Mouse (Mus musculus) C2C12 (cell line): ENCODE measurements at regions not wholly inside any gene's neighbourhood (a gene's known extent, or its start where the extent isn't known, plus 50 kb on each side); places are given as distances from the start of the nearest gene placed in this dataset.

Source experiments
- H3K27me3 ChIP-seq: one replicate; pipeline ENCODE4 v1.6.1; 2011; ENCODE audit not compliant: control insufficient read depth, insufficient read depth, insufficient read length
- H3K36me3 ChIP-seq: one replicate; pipeline ENCODE4 v1.6.1; 2011; ENCODE audit not compliant: control insufficient read depth, insufficient read depth
- H3K4me3 ChIP-seq: one replicate; pipeline ENCODE4 v1.5.1; 2011; ENCODE audit warnings: mild to moderate bottlenecking, control low read depth; ENCODE audit not compliant: poor library complexity, insufficient read depth, severe bottlenecking
- H3K79me2 ChIP-seq: one replicate; pipeline ENCODE4 v1.6.1; 2011; ENCODE audit not compliant: control insufficient read depth, insufficient read depth
- H3K79me3 ChIP-seq: one replicate; pipeline ENCODE4 v1.6.1; 2011; ENCODE audit warnings: low read depth, control low read depth
- H3ac ChIP-seq: one replicate; pipeline ENCODE3; 2011; ENCODE audit warnings: low read depth; ENCODE audit not compliant: control insufficient read depth, insufficient read length
- CEBPB ChIP-seq: IDR thresholded peaks from one replicate; pipeline ENCODE4 v1.6.1; 2011; ENCODE audit warnings: low read depth, mild to moderate bottlenecking, control low read depth, moderate library complexity
- CTCF ChIP-seq: IDR thresholded peaks from one replicate; pipeline ENCODE4 v1.5.1; 2011; ENCODE audit not compliant: control insufficient read depth, insufficient read depth, insufficient read length
- FOSL1 ChIP-seq: IDR thresholded peaks from one replicate; pipeline ENCODE4 v1.8.0; 2011; ENCODE audit warnings: mild to moderate bottlenecking, low read length; ENCODE audit not compliant: poor library complexity, insufficient read depth, severe bottlenecking
- MAX ChIP-seq: IDR thresholded peaks from one replicate; pipeline ENCODE4 v1.6.1; 2011; ENCODE audit warnings: mild to moderate bottlenecking, control low read depth
- MYOD1 ChIP-seq: IDR thresholded peaks from one replicate; pipeline ENCODE4 v1.6.1; 2011; ENCODE audit warnings: low read depth; ENCODE audit not compliant: control insufficient read depth, insufficient read length
- MYOG ChIP-seq: IDR thresholded peaks from one replicate; pipeline ENCODE4 v1.6.1; 2011; ENCODE audit not compliant: control insufficient read depth, insufficient read length; ENCODE audit errors: extremely low read depth
- USF1 ChIP-seq: IDR thresholded peaks from one replicate; pipeline ENCODE4 v1.6.1; 2011; ENCODE audit warnings: low read depth, mild to moderate bottlenecking, control low read depth, moderate library complexity

GRCm38 (mm10) chr7:96013008-96013407, 158.0 kb upstream of the Tenm4 start:
- Histone ChIP-seq H3K36me3 (no peaks in the 10 kb centered on the region), H3K79me3 (no peaks in the 10 kb centered on the region), H3K79me2 (no peaks in the 10 kb centered on the region), H3ac (no peak overlapping the region), H3K4me3 (no peak overlapping the region), H3K27me3 (no peaks in the 10 kb centered on the region)
- TF ChIP-seq MYOD1: no peak
- TF ChIP-seq MAX: no peak

GRCm38 (mm10) chr7:96017112-96017884, 153.7 kb upstream of the Tenm4 start:
- Histone ChIP-seq H3ac (no peak overlapping the region), H3K27me3 (no peaks in the 10 kb centered on the region), H3K36me3 (no peaks in the 10 kb centered on the region), H3K79me3 (no peaks in the 10 kb centered on the region), H3K4me3 (no peak overlapping the region), H3K79me2 (no peaks in the 10 kb centered on the region)
- TF ChIP-seq USF1 (no peak), CTCF (no peak), FOSL1 (no peak), CEBPB (no peak)

GRCm38 (mm10) chr7:96024048-96024447, 147.0 kb upstream of the Tenm4 start:
- TF ChIP-seq CTCF: no peak
- no peak for TF ChIP-seq CEBPB
- no peak for TF ChIP-seq USF1
- TF ChIP-seq MAX: no peak
- no peak for TF ChIP-seq MYOG
- no peak for TF ChIP-seq MYOD1
- no peak for TF ChIP-seq FOSL1
- H3K79me3 ChIP-seq: no peaks in the 10 kb centered on the region
- no peak overlapping the region for H3K4me3 ChIP-seq
- H3K36me3 ChIP-seq: no peaks in the 10 kb centered on the region
- no peaks in the 10 kb centered on the region for H3K27me3 ChIP-seq
- no peak overlapping the region for H3ac ChIP-seq
- no peaks in the 10 kb centered on the region for H3K79me2 ChIP-seq

GRCm38 (mm10) chr7:96026781-96027418, 144.1 kb upstream of the Tenm4 start:
- TF ChIP-seq MAX (no peak), CTCF (no peak), CEBPB (no peak), USF1 (no peak), FOSL1 (no peak), MYOD1 (no peak), MYOG (no peak)
- H3K79me3 ChIP-seq: no peaks in the 10 kb centered on the region
- no peak overlapping the region for H3K4me3 ChIP-seq
- H3K79me2 ChIP-seq: no peaks in the 10 kb centered on the region
- H3K27me3 ChIP-seq: no peaks in the 10 kb centered on the region
- H3ac ChIP-seq: no peak overlapping the region
- no peaks in the 10 kb centered on the region for H3K36me3 ChIP-seq

- Histone ChIP-seq H3ac (no peak overlapping the region), H3K36me3 (no peaks in the 10 kb centered on the region), H3K79me2 (no peaks in the 10 kb centered on the region), H3K4me3 (no peak overlapping the region), H3K27me3 (no peaks in the 10 kb centered on the region), H3K79me3 (no peaks in the 10 kb centered on the region)
- TF ChIP-seq CTCF (no peak), MAX (no peak), MYOD1 (no peak), USF1 (no peak), MYOG (no peak), CEBPB (no peak), FOSL1 (no peak)
Observed at GRCm38 (mm10) chr7:96033636-96034035, 137.4 kb upstream of the Tenm4 start.

- Histone ChIP-seq H3K79me2 (no peaks in the 10 kb centered on the region), H3K4me3 (no peak overlapping the region), H3K79me3 (no peaks in the 10 kb centered on the region), H3ac (no peak overlapping the region), H3K27me3 (no peaks in the 10 kb centered on the region), H3K36me3 (no peaks in the 10 kb centered on the region)
- no peak for TF ChIP-seq CTCF
- TF ChIP-seq USF1: no peak
- no peak for TF ChIP-seq MYOG
- TF ChIP-seq MYOD1: no peak
- TF ChIP-seq MAX: no peak
- TF ChIP-seq CEBPB: no peak
- TF ChIP-seq FOSL1: no peak
Observed at GRCm38 (mm10) chr7:96035456-96035855, 135.6 kb upstream of the Tenm4 start.
